Mouse (Mus musculus): Measurements from ENCODE around the gene Tbcb.

DNA sequence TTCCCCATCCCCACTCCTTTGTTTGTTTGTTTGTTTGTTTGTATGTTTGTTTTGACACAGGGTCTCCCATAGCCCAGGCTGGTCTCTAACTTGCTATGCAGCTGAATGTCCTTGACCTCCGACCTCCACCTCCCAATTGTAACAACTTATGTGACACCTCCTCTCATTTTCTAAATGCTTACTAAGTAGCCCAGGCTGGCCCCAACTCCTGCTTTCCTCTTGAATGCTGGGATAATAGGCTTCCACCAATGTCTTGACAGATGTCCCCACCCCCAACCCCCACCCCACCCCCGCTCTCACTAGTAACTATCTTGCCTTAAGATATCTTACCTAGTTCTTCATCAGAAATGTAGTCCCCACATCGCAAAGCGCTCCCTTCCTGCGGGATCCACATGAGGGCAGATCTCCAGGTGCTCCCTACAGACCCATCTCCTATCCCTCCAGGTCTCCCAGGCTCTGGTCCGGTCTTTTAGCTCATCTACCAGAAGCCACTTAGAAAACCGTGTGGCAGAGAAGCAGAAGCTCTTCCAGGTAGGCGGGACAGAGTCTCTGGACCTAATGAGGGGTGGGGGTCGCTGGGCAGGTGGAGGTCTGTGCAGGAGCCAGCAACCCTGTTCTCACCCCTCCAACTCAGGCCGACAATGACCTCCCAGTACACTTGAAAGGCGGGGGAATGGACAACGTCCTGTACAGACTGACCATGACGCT, 47.3 kb downstream of the Tbcb start:
- TF ChIP-seq GATA1 (IDR thresholded peaks at IDR 0.05; ENCODE audit: low read length): no peak
- TF ChIP-seq TAL1 (IDR thresholded peaks at IDR 0.05; ENCODE audit: low read length): no peak
